Mouse (Mus musculus): ENCODE data around the gene Mylk4. TPM values are rescaled to one million over a fixed set of nuclear protein-coding genes. Genes with fewer than 3 reads are reported as not detected.

Mylk4 gene
- polyA plus RNA-seq, 1 experiment from 2014 or later: 0.39 TPM

GRCm38 (mm10) chr13:32748421-32748820, 35.3 kb downstream of the Mylk4 start:
- Histone ChIP-seq H3K27ac (no peak overlapping the region), H3K4me3 (no peak overlapping the region), H3K9me3 (replicated peaks) (no peaks in the 10 kb centered on the region), H3K36me3 (no peaks in the 10 kb centered on the region), H3K4me1 (no peaks in the 10 kb centered on the region), H3K9ac (no peak overlapping the region), H3K4me2 (replicated peaks) (no peak overlapping the region), H3K27me3 (no peaks in the 10 kb centered on the region)
- WGBS: 61% methylated on average over 2 of the region's 2 CpGs
- no peak for ATAC-seq (ENCODE audit: low FRiP score)

DNA sequence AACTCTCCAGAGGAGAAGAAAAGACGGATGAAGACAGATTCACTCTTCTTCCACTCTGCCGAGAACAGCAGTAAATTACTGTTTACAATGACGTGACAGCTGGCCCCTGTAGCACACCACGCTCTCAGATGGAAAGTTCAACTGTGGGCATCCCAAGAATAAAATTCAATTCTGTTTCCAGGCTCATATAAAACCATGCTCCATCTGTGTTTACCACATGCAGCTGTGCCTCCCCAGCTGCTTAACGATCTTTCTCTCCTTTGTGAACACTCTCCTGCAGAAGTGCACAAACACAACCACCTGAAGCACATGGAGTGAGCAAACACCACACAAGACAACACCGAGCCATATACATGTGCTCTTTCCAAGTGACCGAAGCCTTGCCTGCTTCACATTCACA, 42.6 kb downstream of the Mylk4 start:
- Histone ChIP-seq H3K27me3 (no peaks in the 10 kb centered on the region), H3K36me3 (no peaks in the 10 kb centered on the region), H3K27ac (no peak overlapping the region), H3K4me1 (no peaks in the 10 kb centered on the region), H3K4me3 (no peak overlapping the region), H3K9me3 (replicated peaks) (no peaks in the 10 kb centered on the region), H3K9ac (no peak overlapping the region), H3K4me2 (replicated peaks) (no peak overlapping the region)
- no peak for ATAC-seq (ENCODE audit: low FRiP score)
- 69% methylated on average over 7 of the region's 7 CpGs for WGBS

DNA sequence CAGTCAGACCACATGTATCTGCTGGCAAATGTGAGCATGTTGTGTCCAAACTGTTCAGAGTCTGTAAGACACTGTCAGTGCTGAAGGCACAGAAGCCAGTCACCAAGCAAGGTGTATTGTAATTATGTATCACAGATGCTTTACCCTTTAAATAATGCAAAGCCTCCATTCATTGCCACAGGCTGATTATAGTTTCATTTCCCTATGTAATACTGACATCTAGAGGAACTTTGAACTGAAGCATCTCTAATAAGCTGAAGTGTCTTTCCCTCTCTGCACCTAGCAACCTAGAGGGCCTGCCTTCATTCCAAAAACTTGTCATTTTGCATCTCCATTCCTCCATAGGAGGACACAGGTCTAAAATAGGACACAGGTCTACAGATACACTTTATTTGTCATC, 52.5 kb downstream of the Mylk4 start:
- ATAC-seq (ENCODE audit: low FRiP score): no peak
- H3K4me1 ChIP-seq: no peaks in the 10 kb centered on the region; the same call in 1 of the 2 replicates
- no peak overlapping the region for H3K4me2 ChIP-seq (replicated peaks)
- H3K27ac ChIP-seq: no peak overlapping the region
- no peaks in the 10 kb centered on the region for H3K36me3 ChIP-seq
- no peaks in the 10 kb centered on the region for H3K27me3 ChIP-seq
- no peak overlapping the region for H3K4me3 ChIP-seq
- H3K9ac ChIP-seq: no peak overlapping the region
- no peaks in the 10 kb centered on the region for H3K9me3 ChIP-seq (replicated peaks)

GRCm38 (mm10) chr13:32724606-32725005, 59.1 kb downstream of the Mylk4 start:
- H3K27ac ChIP-seq: no peak overlapping the region
- H3K27me3 ChIP-seq: no peaks in the 10 kb centered on the region
- ATAC-seq (ENCODE audit: low FRiP score): no peak
- no peaks in the 10 kb centered on the region for H3K36me3 ChIP-seq
- no peak overlapping the region for H3K4me3 ChIP-seq
- H3K4me2 ChIP-seq (replicated peaks): no peak overlapping the region
- no peak overlapping the region for H3K9ac ChIP-seq
- H3K4me1 ChIP-seq: no peaks in the 10 kb centered on the region
- WGBS: 94% methylated on average over 5 of the region's 5 CpGs
- no peaks in the 10 kb centered on the region for H3K9me3 ChIP-seq (replicated peaks)

DNA sequence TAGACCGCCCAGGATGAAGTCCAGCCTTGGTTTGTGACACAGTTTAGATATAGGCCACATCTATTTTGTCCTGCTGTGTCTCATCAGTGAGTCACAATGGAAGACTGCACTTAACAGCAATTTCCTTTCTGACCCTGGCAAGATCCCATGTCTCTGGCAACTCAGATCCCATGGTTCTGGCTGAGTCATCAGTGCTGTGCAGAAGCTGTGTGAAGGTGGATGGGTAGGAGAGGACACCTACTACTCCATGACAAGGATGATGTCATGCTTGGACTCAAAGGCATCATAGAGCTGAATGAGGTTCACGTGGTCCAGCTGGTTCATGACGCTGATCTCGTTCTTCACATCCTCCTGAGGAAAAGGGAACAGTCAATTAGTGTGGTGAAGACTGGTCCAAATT, 62.0 kb downstream of the Mylk4 start:
- H3K27me3 ChIP-seq: no peaks in the 10 kb centered on the region
- no peak overlapping the region for H3K4me2 ChIP-seq (replicated peaks)
- no peak overlapping the region for H3K9ac ChIP-seq
- H3K27ac ChIP-seq: no peak overlapping the region
- H3K9me3 ChIP-seq (replicated peaks): no peaks in the 10 kb centered on the region
- H3K4me3 ChIP-seq: no peak overlapping the region
- H3K4me1 ChIP-seq: no peaks in the 10 kb centered on the region
- no peaks in the 10 kb centered on the region for H3K36me3 ChIP-seq
- 90% methylated on average over 4 of the region's 4 CpGs for WGBS
- ATAC-seq (ENCODE audit: low FRiP score): no peak

DNA sequence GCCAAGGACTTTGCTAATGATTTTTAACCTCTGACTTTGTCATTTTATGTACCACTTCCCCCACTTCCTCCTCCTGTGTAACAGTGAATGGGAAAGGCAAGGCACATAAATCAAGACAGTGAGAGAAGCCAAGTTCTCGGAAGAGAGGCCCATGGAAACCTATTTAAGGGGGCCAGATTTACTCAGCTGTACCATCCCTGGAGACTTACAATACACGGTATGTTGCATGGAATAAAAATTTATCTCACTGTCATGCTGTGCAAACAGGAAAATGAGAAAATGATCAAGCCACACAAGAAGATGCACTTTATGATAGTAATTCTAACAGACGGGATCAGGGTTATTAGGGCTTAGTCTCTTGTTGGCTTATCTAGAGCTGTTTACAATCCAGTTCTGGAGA, 64.5 kb downstream of the Mylk4 start:
- Histone ChIP-seq H3K27ac (no peak overlapping the region), H3K27me3 (no peaks in the 10 kb centered on the region), H3K4me2 (replicated peaks) (no peak overlapping the region), H3K4me1 (no peaks in the 10 kb centered on the region), H3K36me3 (no peaks in the 10 kb centered on the region), H3K9me3 (replicated peaks) (no peaks in the 10 kb centered on the region), H3K4me3 (no peak overlapping the region), H3K9ac (no peak overlapping the region)
- WGBS: 63% methylated on average over 3 of the region's 3 CpGs
- ATAC-seq (ENCODE audit: low FRiP score): no peak

DNA sequence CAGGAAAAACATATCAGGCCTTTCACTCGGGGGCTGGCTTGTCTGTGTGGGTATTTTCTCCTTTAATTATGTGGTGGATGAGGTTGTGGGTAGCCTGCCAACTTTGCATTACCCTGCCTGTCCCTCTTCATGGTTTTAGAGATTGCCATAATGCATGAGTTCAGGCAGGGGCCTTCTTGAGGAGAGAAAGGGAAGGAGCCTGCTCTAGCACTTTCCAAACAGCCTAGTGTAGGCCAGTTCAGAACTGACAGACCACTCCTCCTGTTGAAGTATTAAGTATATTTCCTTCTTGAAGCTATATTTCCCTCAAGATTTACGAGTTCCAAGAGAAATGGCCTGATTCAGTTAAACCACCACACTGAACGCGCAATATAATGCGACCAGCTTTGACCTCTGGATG, 66.0 kb downstream of the Mylk4 start:
- Histone ChIP-seq H3K9ac (no peak overlapping the region), H3K27me3 (no peaks in the 10 kb centered on the region), H3K36me3 (no peaks in the 10 kb centered on the region), H3K27ac (no peak overlapping the region), H3K9me3 (replicated peaks) (no peaks in the 10 kb centered on the region), H3K4me2 (replicated peaks) (no peak overlapping the region), H3K4me1 (no peaks in the 10 kb centered on the region), H3K4me3 (no peak overlapping the region)
- 85% methylated on average over 5 of the region's 5 CpGs for WGBS
- no peak for ATAC-seq (ENCODE audit: low FRiP score)

- H3K36me3 ChIP-seq: no peaks in the 10 kb centered on the region
- no peaks in the 10 kb centered on the region for H3K4me1 ChIP-seq
- H3K9ac ChIP-seq: no peak overlapping the region
- 91% methylated on average over 3 of the region's 3 CpGs for WGBS
- no peaks in the 10 kb centered on the region for H3K27me3 ChIP-seq
- H3K4me3 ChIP-seq: no peak overlapping the region
- H3K27ac ChIP-seq: no peak overlapping the region
- ATAC-seq (ENCODE audit: low FRiP score): no peak
- no peak overlapping the region for H3K4me2 ChIP-seq (replicated peaks)
- no peaks in the 10 kb centered on the region for H3K9me3 ChIP-seq (replicated peaks)
These were observed 71.2 kb downstream of the Mylk4 start for GRCm38 (mm10) chr13:32712568-32712967.

- H3K27ac ChIP-seq: no peak overlapping the region
- H3K9ac ChIP-seq: no peak overlapping the region
- H3K9me3 ChIP-seq (replicated peaks): no peaks in the 10 kb centered on the region
- no peak for ATAC-seq (ENCODE audit: low FRiP score)
- 86% methylated on average over 2 of the region's 2 CpGs for WGBS
- no peaks in the 10 kb centered on the region for H3K36me3 ChIP-seq
- no peaks in the 10 kb centered on the region for H3K27me3 ChIP-seq
- H3K4me1 ChIP-seq: peaks cover 9% of the 10 kb centered on the region
- H3K4me2 ChIP-seq (replicated peaks): no peak overlapping the region
- no peak overlapping the region for H3K4me3 ChIP-seq
These were observed 75.9 kb downstream of the Mylk4 start for GRCm38 (mm10) chr13:32707894-32708293.

DNA sequence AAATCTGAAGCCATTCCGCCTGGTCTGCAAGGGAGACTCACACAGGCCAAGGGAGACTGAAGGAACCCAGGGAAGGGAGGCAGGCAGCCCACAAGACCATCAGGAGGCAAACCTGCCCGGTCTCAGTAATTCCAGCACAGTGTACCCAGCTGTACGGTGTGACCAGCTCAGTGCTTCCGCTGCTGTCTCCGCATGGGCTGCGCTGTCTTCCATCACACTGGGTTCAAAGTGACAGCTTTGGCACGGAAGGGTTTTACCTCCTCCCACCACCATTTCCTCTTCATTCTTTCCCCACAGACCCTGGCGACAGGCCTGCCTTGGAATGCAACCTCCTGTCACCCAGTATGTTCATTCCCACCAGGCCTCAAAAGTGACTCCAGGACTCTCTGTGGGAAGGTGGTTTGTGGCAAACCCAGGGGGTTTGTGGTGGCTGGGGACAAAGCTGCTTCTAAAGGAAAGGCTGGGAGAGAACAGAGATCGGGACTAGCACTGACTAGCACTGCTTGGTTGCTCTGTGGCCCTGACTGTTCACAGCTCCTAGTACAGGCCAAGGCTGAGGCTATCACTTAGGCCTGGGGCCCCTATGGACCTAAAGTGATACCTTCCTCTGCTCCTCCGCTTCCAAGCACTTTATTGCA, 77.0 kb downstream of the Mylk4 start:
- H3K9me3 ChIP-seq (replicated peaks): no peaks in the 10 kb centered on the region
- H3K36me3 ChIP-seq: no peaks in the 10 kb centered on the region
- no peak overlapping the region for H3K27ac ChIP-seq
- H3K27me3 ChIP-seq: no peaks in the 10 kb centered on the region
- 39% methylated on average over 10 of the region's 10 CpGs for WGBS
- peaks cover 9% of the 10 kb centered on the region for H3K4me1 ChIP-seq
- no peak overlapping the region for H3K4me2 ChIP-seq (replicated peaks)
- H3K4me3 ChIP-seq: no peak overlapping the region
- 0 out of 2 replicates have a peak, but pooled peaks have one; percentile 50 for ATAC-seq (ENCODE audit: low FRiP score)
- no peak overlapping the region for H3K9ac ChIP-seq

DNA sequence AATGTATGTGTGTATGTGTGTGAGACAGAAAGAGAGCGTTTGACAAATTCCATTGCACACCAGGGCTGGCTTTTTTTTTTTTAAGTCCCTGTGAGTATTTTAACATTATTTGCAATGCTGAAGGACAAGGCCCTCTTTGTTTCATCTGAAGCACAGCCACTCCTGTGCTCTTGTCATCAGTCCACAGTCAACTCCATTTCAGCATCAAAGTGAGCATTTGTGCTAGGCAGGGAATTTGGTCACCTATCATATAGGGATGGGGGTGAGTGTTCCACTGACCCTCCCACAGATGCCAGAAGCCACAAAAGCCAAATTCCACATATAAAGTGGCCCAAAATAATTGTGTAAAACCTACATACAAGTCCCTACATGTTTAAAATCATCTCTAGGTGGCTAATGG, 78.4 kb downstream of the Mylk4 start:
- H3K36me3 ChIP-seq: no peaks in the 10 kb centered on the region
- H3K9me3 ChIP-seq (replicated peaks): no peaks in the 10 kb centered on the region
- H3K4me1 ChIP-seq: peaks cover 9% of the 10 kb centered on the region
- H3K4me3 ChIP-seq: no peak overlapping the region
- no peaks in the 10 kb centered on the region for H3K27me3 ChIP-seq
- WGBS: 52% methylated on average over 1 of the region's 1 CpGs
- no peak overlapping the region for H3K4me2 ChIP-seq (replicated peaks)
- no peak overlapping the region; the same call in 1 of the 2 replicates for H3K27ac ChIP-seq
- ATAC-seq (ENCODE audit: low FRiP score): no peak
- no peak overlapping the region for H3K9ac ChIP-seq

DNA sequence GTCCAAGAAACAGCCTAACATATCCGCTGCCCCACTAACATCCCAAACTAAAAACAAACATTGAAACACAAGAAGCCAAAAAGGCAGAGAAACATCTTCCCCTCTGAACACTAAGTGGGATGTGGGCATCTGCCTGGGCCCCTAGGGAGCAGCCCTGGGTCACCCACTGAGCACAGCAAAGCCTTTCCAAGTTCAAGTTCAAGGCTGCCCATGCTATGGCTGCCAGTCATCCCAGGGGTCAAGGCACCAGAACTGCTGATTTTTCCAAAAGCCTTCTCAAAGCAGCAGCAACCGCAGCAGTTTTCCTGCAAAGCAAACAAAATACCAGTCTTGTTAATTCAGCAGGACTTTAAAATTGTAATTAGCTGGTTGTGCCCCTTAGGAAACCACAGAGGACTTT, 78.8 kb downstream of the Mylk4 start:
- peak overlapping the region; percentile 52; the same call in 1 of the 2 replicates for H3K27ac ChIP-seq
- H3K9me3 ChIP-seq (replicated peaks): no peaks in the 10 kb centered on the region
- H3K36me3 ChIP-seq: no peaks in the 10 kb centered on the region
- H3K9ac ChIP-seq: no peak overlapping the region
- ATAC-seq (ENCODE audit: low FRiP score): no peak
- H3K4me1 ChIP-seq: peaks cover 9% of the 10 kb centered on the region
- H3K4me2 ChIP-seq (replicated peaks): no peak overlapping the region
- no peaks in the 10 kb centered on the region for H3K27me3 ChIP-seq
- H3K4me3 ChIP-seq: no peak overlapping the region
- WGBS: 54% methylated on average over 2 of the region's 2 CpGs

DNA sequence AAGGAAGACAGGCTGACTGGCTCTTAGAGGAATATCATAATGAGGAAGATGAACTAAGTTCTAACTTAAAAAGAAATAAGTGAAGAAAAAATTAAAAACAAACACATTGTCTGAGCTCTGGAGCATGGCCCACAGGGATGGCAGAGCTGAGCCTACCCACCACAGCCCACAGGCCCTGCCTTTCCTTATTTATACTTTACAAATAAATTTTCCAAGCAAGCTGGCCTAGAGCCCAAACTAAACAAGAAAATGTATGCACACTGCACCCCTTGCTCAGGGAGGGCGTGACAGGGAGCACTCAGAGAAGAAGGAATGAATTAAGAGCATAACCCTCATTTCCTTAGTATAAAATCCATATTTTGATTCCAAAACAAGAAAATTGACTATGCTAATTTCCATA, 82.2 kb downstream of the Mylk4 start:
- 73% methylated on average over 1 of the region's 1 CpGs for WGBS
- no peak for ATAC-seq (ENCODE audit: low FRiP score)
- H3K27ac ChIP-seq: no peak overlapping the region
- no peak overlapping the region for H3K4me2 ChIP-seq (replicated peaks)
- H3K4me1 ChIP-seq: peaks cover 6% of the 10 kb centered on the region
- H3K4me3 ChIP-seq: no peak overlapping the region
- H3K36me3 ChIP-seq: no peaks in the 10 kb centered on the region
- H3K27me3 ChIP-seq: no peaks in the 10 kb centered on the region
- no peaks in the 10 kb centered on the region for H3K9me3 ChIP-seq (replicated peaks)
- H3K9ac ChIP-seq: no peak overlapping the region

All from hindbrain, embryonic 12.5 days (tissue).